Comparison of ENCODE assay signal across 27 mouse cellular contexts in the genomic region with DNA sequence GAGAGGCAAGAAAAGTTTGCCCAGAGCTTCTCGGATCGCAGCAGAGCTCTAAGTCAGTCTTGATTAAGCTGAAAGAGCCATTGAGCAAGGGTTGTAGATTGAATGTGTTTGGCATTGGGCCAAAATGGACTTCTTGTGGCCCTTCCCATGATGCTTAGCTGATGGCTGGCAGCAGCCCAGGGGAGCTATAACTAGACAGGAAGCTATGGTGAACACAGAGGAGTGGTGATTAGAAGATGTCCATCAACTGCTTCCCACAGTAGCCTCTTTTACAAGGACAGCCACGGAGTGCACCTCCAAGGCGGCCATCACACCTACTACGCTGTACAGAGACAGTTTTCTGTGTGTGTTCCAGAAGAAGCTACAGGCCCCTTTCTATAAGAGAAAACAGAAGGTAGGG.
DNase-seq lines count a peak whose midpoint lies in the region; ATAC-seq and TF ChIP-seq lines count a peak whose summit lies in the region.
"Had no signal": no experiment of that assay in that cellular context is flagged by ENCODE, and none has a peak within 500 bp of the region (broad histone marks: within the 10 kb centered on the region; RNA-seq: fewer than 3 reads in every experiment).

No protein-coding gene starts in this region.

- no peaks in the 10 kb centered on the region for H3K36me3 ChIP-seq in heart, embryonic 10.5 days
- no peaks in the 10 kb centered on the region for H3K36me3 ChIP-seq in lung, embryonic 14.5 days (ENCODE audit: insufficient read depth)
- H3K36me3 ChIP-seq in neural tube, embryonic 14.5 days (ENCODE audit: control insufficient read depth, insufficient read depth, low read length): no peaks in the 10 kb centered on the region
- H3K36me3 ChIP-seq in neural tube, embryonic 15.5 days: no peaks in the 10 kb centered on the region
- H3K36me3 ChIP-seq: embryonic facial prominence, embryonic 15.5 days; G1E; heart, embryonic 15.5 days; hindbrain, embryonic 12.5 days; limb, embryonic 10.5 days; liver, embryonic 15.5 days had no signal

- ATAC-seq in lung, embryonic 14.5 days (ENCODE audit: insufficient read depth): peak; percentile 54; the same call in 1 of the 2 replicates
- peak; percentile 56; the same call in 1 of the 2 replicates for ATAC-seq in neural tube, embryonic 14.5 days (ENCODE audit: low read depth)
- no peak for ATAC-seq in neural tube, embryonic 15.5 days (ENCODE audit: low FRiP score)
- ATAC-seq: activated CD4-positive, CD25-positive, alpha-beta regulatory T cell, adult 4 months; forebrain, embryonic 16.5 days had no signal

- H3K4me3 ChIP-seq in heart, embryonic 10.5 days: no peak overlapping the region
- no peak overlapping the region for H3K4me3 ChIP-seq in lung, embryonic 14.5 days (ENCODE audit: low read depth, low read length)
- no peak overlapping the region for H3K4me3 ChIP-seq in neural tube, embryonic 14.5 days (ENCODE audit: low read depth, low read length)
- no peak overlapping the region for H3K4me3 ChIP-seq in neural tube, embryonic 15.5 days (replicated peaks)
- H3K4me3 ChIP-seq: embryonic facial prominence, embryonic 15.5 days; heart, adult 2 months; heart, embryonic 15.5 days; hindbrain, embryonic 12.5 days; limb, embryonic 10.5 days; liver, embryonic 15.5 days had no signal

- H3K27ac ChIP-seq in heart, embryonic 10.5 days: no peak overlapping the region
- H3K27ac ChIP-seq in lung, embryonic 14.5 days (ENCODE audit: low read depth): no peak overlapping the region
- no peak overlapping the region for H3K27ac ChIP-seq in neural tube, embryonic 14.5 days (ENCODE audit: low read depth, low read length)
- H3K27ac ChIP-seq in neural tube, embryonic 15.5 days (replicated peaks): no peak overlapping the region
- H3K27ac ChIP-seq: embryonic facial prominence, embryonic 15.5 days; heart, adult 2 months; heart, embryonic 15.5 days; hindbrain, embryonic 12.5 days; limb, embryonic 10.5 days; liver, embryonic 15.5 days had no signal

- H3K9ac ChIP-seq in lung, embryonic 14.5 days: no peak overlapping the region
- H3K9ac ChIP-seq in neural tube, embryonic 14.5 days (replicated peaks; ENCODE audit: low read depth, low read length): no peak overlapping the region
- no peak overlapping the region for H3K9ac ChIP-seq in neural tube, embryonic 15.5 days (replicated peaks)
- H3K9ac ChIP-seq: embryonic facial prominence, embryonic 15.5 days; heart, embryonic 15.5 days; hindbrain, embryonic 12.5 days; liver, embryonic 15.5 days had no signal

- TF ChIP-seq CTCF in lung, embryonic 14.5 days (IDR thresholded peaks at IDR 0.05; ENCODE audit: low read depth): no peak

- H3K4me1 ChIP-seq in heart, embryonic 10.5 days: peaks cover 5% of the 10 kb centered on the region; the same call in 1 of the 2 replicates
- no peaks in the 10 kb centered on the region for H3K4me1 ChIP-seq in lung, embryonic 14.5 days (ENCODE audit: insufficient read depth)
- H3K4me1 ChIP-seq in neural tube, embryonic 14.5 days (ENCODE audit: control insufficient read depth, insufficient read depth, low read length): no peaks in the 10 kb centered on the region
- H3K4me1 ChIP-seq in neural tube, embryonic 15.5 days: no peaks in the 10 kb centered on the region
- H3K4me1 ChIP-seq: embryonic facial prominence, embryonic 15.5 days; hindbrain, embryonic 12.5 days; limb, embryonic 10.5 days; liver, embryonic 15.5 days had no signal

- H3K9me3 ChIP-seq in heart, embryonic 10.5 days: no peaks in the 10 kb centered on the region
- H3K9me3 ChIP-seq in lung, embryonic 14.5 days (ENCODE audit: low read depth, low read length): no peaks in the 10 kb centered on the region
- no peaks in the 10 kb centered on the region for H3K9me3 ChIP-seq in neural tube, embryonic 14.5 days (ENCODE audit: control insufficient read depth, low read length)
- no peaks in the 10 kb centered on the region for H3K9me3 ChIP-seq in neural tube, embryonic 15.5 days (replicated peaks)
- H3K9me3 ChIP-seq: embryonic facial prominence, embryonic 15.5 days; heart, embryonic 15.5 days; hindbrain, embryonic 12.5 days; limb, embryonic 10.5 days; liver, embryonic 15.5 days had no signal

- DNase-seq in heart, embryonic 10.5 days (ENCODE audit: low spot score): peak; percentile 77
- no peak for DNase-seq in heart, adult 8-10 months (ENCODE audit: low spot score)
- peak; percentile 83 for DNase-seq in lung, embryonic 14.5 days
- no peak for DNase-seq in lung, postnatal 25 days (ENCODE audit: low spot score)
- DNase-seq in cerebellum, postnatal 14 days: no peak
- DNase-seq: adrenal gland, postnatal 10 days; B cell, adult 2 months; cerebellum, adult 2 months; cerebellum, postnatal 36 days; embryo, embryonic 11 days; gastrocnemius, postnatal 14 days; heart, adult 2 months; kidney, adult 18-20 months; kidney, postnatal 14 days; liver had no signal

- WGBS in heart, embryonic 10.5 days: 77% methylated on average over 5 of the region's 5 CpGs
- WGBS in lung, embryonic 14.5 days: 57% methylated on average over 5 of the region's 5 CpGs
- 72% methylated on average over 5 of the region's 5 CpGs for WGBS in neural tube, embryonic 14.5 days
- 71% methylated on average over 5 of the region's 5 CpGs for WGBS in neural tube, embryonic 15.5 days

- no peak overlapping the region for H3K4me2 ChIP-seq in lung, embryonic 14.5 days
- no peak overlapping the region for H3K4me2 ChIP-seq in neural tube, embryonic 14.5 days (ENCODE audit: low read depth, low read length)
- H3K4me2 ChIP-seq in neural tube, embryonic 15.5 days: no peak overlapping the region
- H3K4me2 ChIP-seq: embryonic facial prominence, embryonic 15.5 days; heart, embryonic 15.5 days; hindbrain, embryonic 12.5 days; liver, embryonic 15.5 days; midbrain, embryonic 11.5 days had no signal

- no peaks in the 10 kb centered on the region for H3K27me3 ChIP-seq in heart, embryonic 10.5 days (ENCODE audit: insufficient read depth, poor library complexity, severe bottlenecking)
- no peaks in the 10 kb centered on the region for H3K27me3 ChIP-seq in lung, embryonic 14.5 days (ENCODE audit: insufficient read depth, low read length)
- no peaks in the 10 kb centered on the region for H3K27me3 ChIP-seq in neural tube, embryonic 14.5 days (ENCODE audit: control insufficient read depth, insufficient read depth, low read length)
- no peaks in the 10 kb centered on the region for H3K27me3 ChIP-seq in neural tube, embryonic 15.5 days (replicated peaks)
- H3K27me3 ChIP-seq: CH12.LX; embryonic facial prominence, embryonic 15.5 days; heart, embryonic 15.5 days; hindbrain, embryonic 12.5 days; liver, embryonic 15.5 days had no signal

Comparison
In these comparisons a context has a peak if more than half of its experiments do, and no peak if none do; other contexts are left out.
1. DNase-seq: peak in heart, embryonic 10.5 days (single experiment) and lung, embryonic 14.5 days (single experiment); none in heart, adult 8-10 months (single experiment), lung, postnatal 25 days (single experiment) and cerebellum, postnatal 14 days (0 of 2).